Mouse (Mus musculus) gastrocnemius, postnatal 36 days (tissue): ENCODE measurements around the gene Spry2. TPM values are rescaled to one million over a fixed set of nuclear protein-coding genes. Genes with fewer than 3 reads are reported as not detected.

Source experiments
- total RNA-seq, 2 experiments: library from RNA; stranded (reverse); gene quantifications; 2 replicates each; pipeline ENCODE4 v1.2.3; 2021

The Spry2 gene
- total RNA-seq, 2 experiments from 2014 or later = 20.0 to 21.2 TPM

Other genes starting within 250 kb of the Spry2 start
- gene Trim52, start 209.4 kb upstream of the Spry2 start, total RNA-seq = not detected